ENCODE assay signal across 7 mouse cellular contexts in genomic region chr6:145865289-145865885, GRCm38 (mm10). TPM values are rescaled to one million over a fixed set of nuclear protein-coding genes. Genes with fewer than 3 reads are reported as not detected.
A peak's percentile ranks its signal among the peaks of the same experiment; 100 is the strongest.
DNase-seq lines count a peak whose midpoint lies in the region; ATAC-seq lines count a peak whose summit lies in the region.

Gene Bhlhe41, minus strand, starts transcription at chr6:145865558.

- intact Hi-C loops in left cerebral cortex, postnatal 14 days (cut with DNase I), result no loop called here

- peak; percentile 92 to 96 for DNase-seq in adrenal gland, adult (ENCODE audit: inconsistent age in 2 of 2, low spot score in 1 of 2)
- DNase-seq in cerebellum, postnatal 4 days (ENCODE audit: low spot score in 2 of 2), result peak; percentile 74 to 78
- peak; percentile 85 for DNase-seq in gastrocnemius, postnatal 10 days
- DNase-seq in hindlimb bud, embryonic 11.5 days (ENCODE audit: extremely low spot score, low read depth, low spot score), result peak; percentile 12
- peak; percentile 73 to 79 for DNase-seq in left cerebral cortex, postnatal 14 days (ENCODE audit: low spot score in 2 of 2)
- DNase-seq in right cerebral cortex, postnatal 25 days, result peak; percentile 80

- ATAC-seq in megakaryocyte progenitor cell, adult 5-6 weeks (replicated peaks; ENCODE audit: poor library complexity), result 0 out of 2 replicates have a peak, but pooled peaks have one; percentile 5

RNA-seq across cellular contexts. Expression of gene Bhlhe41, which starts in this region (rescaled TPM):
- 10 to 100 TPM; 24.7 to 36.4 TPM for total RNA-seq in gastrocnemius, postnatal 10 days (2021)
- total RNA-seq in left cerebral cortex, postnatal 14 days (2021), result 10 to 100 TPM; 12.4 to 15.2 TPM
- 0.02 TPM in 1 of 2 replicates, not detected in the other for total RNA-seq in megakaryocyte progenitor cell, adult 5-6 weeks (2015)
- 0.12 TPM in 1 of 2 replicates, not detected in the other for total RNA-seq in megakaryocyte progenitor cell, adult 5-6 weeks (2017)

Comparison
In these comparisons a context has a peak if more than half of its experiments do, and no peak if none do; other contexts are left out.
1. Peak in every context shown above with its lines: DNase-seq and ATAC-seq.
2. RNA of gene Bhlhe41 (total RNA-seq): 24.7 to 36.4 TPM in gastrocnemius, postnatal 10 days and 12.4 to 15.2 TPM in left cerebral cortex, postnatal 14 days; 0.02 to 0.12 TPM in megakaryocyte progenitor cell, adult 5-6 weeks; every median in the first group is over 10 times any median in the second.
3. Peak in ATAC-seq in megakaryocyte progenitor cell, adult 5-6 weeks; RNA of the gene not detected or under 1 TPM.
4. DNase-seq: peak in every context shown above with its lines; median percentile 94 in adrenal gland, adult; 85 in gastrocnemius, postnatal 10 days; 80 in right cerebral cortex, postnatal 25 days; 76 in cerebellum, postnatal 4 days; 76 in left cerebral cortex, postnatal 14 days; 12 in hindlimb bud, embryonic 11.5 days.